Mouse (Mus musculus): ENCODE results near the gene Jup. TPM values are rescaled to one million over a fixed set of nuclear protein-coding genes. Genes with fewer than 3 reads are reported as not detected.

Gene Jup
- polyA plus RNA-seq, 1 experiment from 2014 or later, result 44.1 TPM

DNA sequence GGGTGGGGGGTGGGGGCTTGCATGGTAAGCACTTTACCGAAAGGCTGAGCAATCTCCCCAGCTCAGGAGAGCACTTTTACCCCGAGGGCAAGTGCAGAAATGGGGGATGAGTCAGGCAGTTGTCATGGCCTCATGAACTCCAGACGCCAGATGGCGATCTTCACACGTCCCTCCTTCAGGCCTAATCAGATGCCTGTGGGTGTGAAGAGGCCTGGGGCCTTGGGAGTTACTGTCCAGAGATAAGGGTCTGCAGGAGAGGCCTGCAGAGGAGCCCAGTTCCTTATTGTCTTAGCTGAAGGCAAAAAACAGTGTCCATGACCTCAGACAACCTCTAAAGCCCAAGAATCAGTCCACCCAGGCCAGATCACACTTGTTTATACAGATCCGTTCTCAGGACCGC lies 28.3 kb upstream of the Jup start:
- Histone ChIP-seq H3K27ac (no peak overlapping the region), H3K9me3 (no peaks in the 10 kb centered on the region), H3K4me1 (replicated peaks) (no peaks in the 10 kb centered on the region), H3K36me3 (peaks cover 89% of the 10 kb centered on the region), H3K27me3 (no peaks in the 10 kb centered on the region), H3K9ac (replicated peaks) (no peak overlapping the region), H3K4me3 (replicated peaks) (no peak overlapping the region), H3K4me2 (no peak overlapping the region)
- ATAC-seq (ENCODE audit: insufficient number of reproducible peaks, insufficient read depth, low FRiP score, low TSS enrichment, low read depth), result no peak
- 31% methylated on average over 7 of the region's 7 CpGs for WGBS

DNA sequence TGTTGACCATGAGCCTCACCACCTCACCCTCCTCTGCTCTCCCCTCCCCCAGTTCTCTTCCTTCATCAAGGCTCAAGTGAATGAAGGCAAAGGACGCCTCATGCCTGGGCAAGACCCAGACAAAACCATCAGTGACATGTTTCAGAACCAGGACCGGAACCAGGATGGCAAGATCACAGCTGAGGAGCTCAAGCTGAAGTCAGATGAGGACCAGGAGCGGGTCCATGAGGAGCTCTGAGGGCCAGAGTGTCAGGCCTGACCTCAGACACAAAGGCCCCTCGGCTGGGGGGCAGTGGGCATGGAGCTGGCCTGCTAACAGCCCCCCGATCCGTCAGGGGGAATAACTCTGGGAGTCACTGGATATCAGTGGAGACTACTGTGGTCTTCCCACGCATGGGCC lies 26.3 kb upstream of the Jup start:
- Histone ChIP-seq H3K4me1 (replicated peaks) (no peaks in the 10 kb centered on the region), H3K9me3 (no peaks in the 10 kb centered on the region), H3K4me3 (replicated peaks) (no peak overlapping the region), H3K27me3 (no peaks in the 10 kb centered on the region), H3K27ac (no peak overlapping the region), H3K4me2 (no peak overlapping the region), H3K36me3 (peaks cover 86% of the 10 kb centered on the region), H3K9ac (replicated peaks) (no peak overlapping the region)
- no peak for ATAC-seq (ENCODE audit: insufficient number of reproducible peaks, insufficient read depth, low FRiP score, low TSS enrichment, low read depth)
- 86% methylated on average over 7 of the region's 7 CpGs for WGBS

DNA sequence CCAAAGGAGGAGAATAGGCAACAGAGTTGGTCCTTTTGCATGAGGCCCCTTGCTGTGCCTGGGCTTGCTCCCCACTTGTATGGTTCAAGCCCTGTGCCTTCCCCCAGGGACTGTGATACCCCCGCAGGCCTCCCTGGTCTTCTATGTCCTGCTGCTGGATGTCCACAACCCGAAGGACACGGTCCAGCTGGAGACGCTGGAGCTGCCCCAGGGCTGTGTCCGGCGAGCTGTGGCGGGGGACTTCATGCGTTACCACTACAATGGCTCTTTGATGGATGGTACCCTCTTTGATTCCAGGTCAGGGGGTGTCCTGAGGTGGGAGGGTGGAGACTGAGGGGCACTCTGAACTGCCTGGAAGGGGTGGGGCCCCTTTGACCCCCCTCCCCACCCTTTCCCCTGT lies 24.0 kb upstream of the Jup start:
- Histone ChIP-seq H3K4me3 (replicated peaks) (no peak overlapping the region), H3K9ac (replicated peaks) (no peak overlapping the region), H3K36me3 (peaks cover 72% of the 10 kb centered on the region), H3K4me2 (no peak overlapping the region), H3K4me1 (replicated peaks) (peaks cover 10% of the 10 kb centered on the region), H3K27me3 (no peaks in the 10 kb centered on the region), H3K9me3 (no peaks in the 10 kb centered on the region), H3K27ac (no peak overlapping the region)
- 85% methylated on average over 8 of the region's 8 CpGs for WGBS
- ATAC-seq (ENCODE audit: insufficient number of reproducible peaks, insufficient read depth, low FRiP score, low TSS enrichment, low read depth), result no peak

DNA sequence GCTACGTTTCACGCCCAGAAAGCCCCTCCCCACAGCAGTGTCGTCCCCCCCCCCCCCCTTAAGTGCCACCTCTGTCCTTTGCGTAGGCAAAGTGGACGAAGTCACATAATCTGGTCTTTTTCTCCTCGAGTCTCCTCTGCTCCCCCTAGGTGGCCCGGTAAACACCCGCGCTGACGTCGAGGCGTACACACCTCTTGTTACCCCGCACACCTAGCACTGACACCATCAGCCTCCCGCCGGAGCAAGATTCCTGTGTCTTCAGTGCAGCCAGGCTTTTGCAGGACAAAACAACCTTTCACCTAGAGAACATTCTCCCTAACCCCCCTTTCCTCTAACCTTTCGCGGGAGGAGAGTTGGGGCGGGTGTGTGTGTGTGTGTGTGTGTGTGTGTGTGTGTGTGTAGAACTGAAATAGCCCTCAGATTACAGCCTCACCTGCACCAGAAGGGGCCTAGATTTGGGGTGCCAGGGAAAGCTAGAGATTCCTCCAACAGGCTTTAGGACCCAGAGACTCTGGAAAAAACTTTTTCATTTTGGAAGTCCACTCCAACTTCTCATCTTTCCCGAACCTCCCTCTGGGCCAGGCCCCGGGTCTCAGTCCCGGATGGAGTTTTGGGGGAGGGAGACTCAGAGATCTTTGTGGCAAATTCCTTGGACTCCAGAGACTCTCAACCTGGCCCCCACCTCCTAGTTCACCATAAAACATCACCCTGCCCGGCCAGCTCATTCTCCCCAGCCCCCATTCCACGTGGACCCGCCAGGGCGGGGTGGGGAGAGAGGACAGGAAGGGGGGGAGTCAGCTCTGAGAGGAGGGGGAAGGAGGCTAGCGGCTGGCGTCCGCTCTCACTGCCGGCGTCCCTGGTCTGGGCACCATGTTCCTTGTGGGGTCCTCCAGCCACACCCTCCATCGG lies 17.6 kb upstream of the Jup start, which contains the start of gene Fkbp10:
TSS of gene Fkbp10 (plus strand) at position 784 of the 909 bp plus-strand sequence.
- Histone ChIP-seq H3K4me3 (replicated peaks) (peak within 1 kb of the TSS; percentile 77), H3K4me1 (replicated peaks) (peaks cover 42% of the 10 kb centered on the region), H3K36me3 (peaks cover 28% of the 10 kb centered on the region), H3K9ac (replicated peaks) (peak within 1 kb of the TSS; percentile 87), H3K4me2 (peak within 1 kb of the TSS; percentile 86), H3K27me3 (no peaks in the 10 kb centered on the region), H3K27ac (peak within 1 kb of the TSS; percentile 97), H3K9me3 (no peaks in the 10 kb centered on the region)
- ATAC-seq (ENCODE audit: insufficient number of reproducible peaks, insufficient read depth, low FRiP score, low TSS enrichment, low read depth), result peak; percentile 61
- WGBS, result under 1% methylated on average over 28 of the region's 31 CpGs

DNA sequence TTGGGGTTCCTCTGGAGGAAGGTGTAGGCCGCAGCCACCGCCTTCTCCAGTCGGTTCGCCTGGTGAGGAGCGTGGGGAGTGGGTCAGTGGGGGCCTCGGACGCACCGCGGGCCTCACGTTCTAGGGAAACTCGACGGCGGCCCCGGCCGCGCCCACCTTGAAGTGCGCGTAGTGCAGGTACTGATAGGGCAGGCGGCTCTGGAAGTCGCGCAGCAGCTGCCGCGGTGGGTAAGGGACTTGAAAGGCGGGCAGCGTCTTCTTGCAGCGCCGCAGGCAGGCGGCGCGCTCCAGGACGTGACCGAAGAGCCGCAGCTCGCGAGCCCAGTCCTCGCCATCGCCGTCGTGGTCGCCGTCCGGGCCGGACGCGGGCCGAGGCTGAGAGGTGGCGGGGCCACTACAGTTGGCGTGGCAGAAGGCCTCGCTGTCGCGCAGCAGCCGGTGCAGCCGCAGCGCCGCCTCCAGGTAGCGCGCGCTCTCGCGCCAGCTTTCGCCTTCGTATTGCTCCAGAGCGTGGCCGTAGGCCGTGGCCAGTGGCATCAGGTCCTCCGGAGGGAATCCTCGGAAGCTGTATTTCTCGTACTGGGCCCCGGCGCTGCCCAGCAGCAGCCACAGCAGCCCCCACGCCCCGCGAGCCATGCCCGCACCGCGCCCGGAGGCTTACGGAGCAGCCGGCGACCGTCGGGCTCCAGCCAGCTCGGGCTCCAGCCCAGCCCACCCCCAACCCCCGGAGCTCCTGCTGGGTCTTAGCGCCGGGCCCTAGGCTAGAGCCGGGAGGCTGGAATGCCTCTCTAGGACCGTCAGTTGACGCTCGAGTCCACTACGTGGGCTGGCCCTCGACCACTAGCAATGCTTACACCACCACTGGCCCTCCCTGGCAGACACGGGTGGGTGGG lies 16.7 kb upstream of the Jup start, which contains the start of gene P3h4:
TSS of gene P3h4 (minus strand) at position 816 of the 893 bp plus-strand sequence.
- H3K27me3 ChIP-seq, result no peaks in the 10 kb centered on the region
- peak within 1 kb of the TSS; percentile 97 for H3K27ac ChIP-seq
- peak within 1 kb of the TSS; percentile 77 for H3K4me3 ChIP-seq (replicated peaks)
- peaks cover 42% of the 10 kb centered on the region for H3K4me1 ChIP-seq (replicated peaks)
- H3K4me2 ChIP-seq, result peak within 1 kb of the TSS; percentile 86
- peak within 1 kb of the TSS; percentile 87 for H3K9ac ChIP-seq (replicated peaks)
- peak; percentile 93 for ATAC-seq (ENCODE audit: insufficient number of reproducible peaks, insufficient read depth, low FRiP score, low TSS enrichment, low read depth)
- 1% methylated on average over 93 of the region's 93 CpGs for WGBS
- peaks cover 31% of the 10 kb centered on the region for H3K36me3 ChIP-seq
- H3K9me3 ChIP-seq, result no peaks in the 10 kb centered on the region

DNA sequence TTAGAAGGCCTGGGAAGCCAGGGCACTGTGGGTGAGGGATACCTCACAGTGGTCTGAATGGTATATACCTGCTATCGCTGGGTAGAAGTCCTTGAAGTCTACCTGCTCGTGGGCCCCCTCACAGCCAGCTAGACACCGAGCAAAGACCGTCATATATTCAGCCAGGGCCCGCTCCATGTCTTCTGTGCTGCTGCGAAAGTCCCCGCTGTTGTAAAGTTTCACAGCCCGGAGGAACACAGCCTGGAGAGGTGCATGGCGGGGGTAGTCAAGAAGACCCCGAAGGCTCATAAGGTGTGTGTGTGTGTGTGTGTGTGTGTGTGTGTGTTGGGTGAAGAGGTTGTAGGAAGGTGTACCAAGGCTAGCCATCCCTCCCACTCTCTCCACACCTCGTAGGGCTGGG lies 16.0 kb upstream of the Jup start:
- WGBS, result 60% methylated on average over 10 of the region's 11 CpGs
- Histone ChIP-seq H3K4me2 (peak overlapping the region; percentile 86), H3K27me3 (no peaks in the 10 kb centered on the region), H3K36me3 (peaks cover 34% of the 10 kb centered on the region), H3K27ac (peak overlapping the region; percentile 97), H3K4me1 (replicated peaks) (peaks cover 44% of the 10 kb centered on the region), H3K9me3 (no peaks in the 10 kb centered on the region), H3K4me3 (replicated peaks) (peak overlapping the region; percentile 77), H3K9ac (replicated peaks) (peak overlapping the region; percentile 87)
- no peak for ATAC-seq (ENCODE audit: insufficient number of reproducible peaks, insufficient read depth, low FRiP score, low TSS enrichment, low read depth)

DNA sequence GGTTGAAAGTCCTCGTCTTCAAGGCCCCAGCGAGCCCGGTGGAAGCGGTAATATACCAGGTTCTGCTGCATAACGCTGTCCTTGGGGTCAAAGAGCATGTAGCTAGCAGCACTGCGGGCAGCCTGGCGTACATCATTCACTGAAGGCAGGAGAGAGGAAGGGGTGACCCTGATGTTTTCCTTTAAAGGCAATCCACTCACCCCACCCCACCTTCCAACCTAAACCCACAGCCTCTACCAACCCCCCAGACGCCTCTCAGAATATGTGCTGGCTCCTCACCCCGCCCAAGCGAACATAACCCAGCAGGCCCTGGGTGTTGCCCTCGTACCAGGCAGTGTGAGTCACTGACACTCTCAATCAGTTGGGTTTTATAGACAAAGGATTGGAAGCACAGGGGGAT lies 14.2 kb upstream of the Jup start:
- Histone ChIP-seq H3K36me3 (peaks cover 47% of the 10 kb centered on the region), H3K4me1 (replicated peaks) (peaks cover 45% of the 10 kb centered on the region), H3K4me2 (peak overlapping the region; percentile 86), H3K4me3 (replicated peaks) (0 out of 2 replicates have a peak overlapping the region, but pooled peaks have one; percentile 1), H3K9ac (replicated peaks) (no peak overlapping the region), H3K9me3 (no peaks in the 10 kb centered on the region), H3K27ac (no peak overlapping the region), H3K27me3 (no peaks in the 10 kb centered on the region)
- WGBS, result 76% methylated on average over 11 of the region's 11 CpGs
- ATAC-seq (ENCODE audit: insufficient number of reproducible peaks, insufficient read depth, low FRiP score, low TSS enrichment, low read depth), result no peak

DNA sequence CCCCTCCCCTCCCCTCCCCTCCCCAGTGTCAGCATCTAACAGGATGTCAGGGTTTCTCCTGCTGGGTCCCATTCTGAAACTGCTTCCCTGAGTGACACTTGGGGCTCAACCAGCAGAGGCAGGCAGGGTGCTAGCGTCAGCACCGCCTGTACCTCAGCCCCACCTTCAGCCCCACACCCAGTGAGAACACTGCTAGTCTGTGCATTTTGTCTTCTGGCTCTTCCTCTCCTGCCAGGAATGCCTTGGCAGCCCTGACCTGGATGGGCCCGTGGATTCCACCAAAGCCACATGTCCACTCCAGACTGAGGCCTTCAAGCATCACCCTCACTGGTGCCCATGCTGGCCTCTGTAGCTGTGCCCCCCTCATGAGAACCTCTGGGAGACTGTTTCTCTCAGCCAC lies 12.1 kb upstream of the Jup start:
- Histone ChIP-seq H3K9me3 (no peaks in the 10 kb centered on the region), H3K9ac (replicated peaks) (no peak overlapping the region), H3K4me1 (replicated peaks) (peaks cover 37% of the 10 kb centered on the region), H3K4me2 (no peak overlapping the region), H3K27me3 (no peaks in the 10 kb centered on the region), H3K36me3 (peaks cover 48% of the 10 kb centered on the region), H3K4me3 (replicated peaks) (no peak overlapping the region), H3K27ac (no peak overlapping the region)
- ATAC-seq (ENCODE audit: insufficient number of reproducible peaks, insufficient read depth, low FRiP score, low TSS enrichment, low read depth), result no peak
- WGBS, result 86% methylated on average over 3 of the region's 3 CpGs

DNA sequence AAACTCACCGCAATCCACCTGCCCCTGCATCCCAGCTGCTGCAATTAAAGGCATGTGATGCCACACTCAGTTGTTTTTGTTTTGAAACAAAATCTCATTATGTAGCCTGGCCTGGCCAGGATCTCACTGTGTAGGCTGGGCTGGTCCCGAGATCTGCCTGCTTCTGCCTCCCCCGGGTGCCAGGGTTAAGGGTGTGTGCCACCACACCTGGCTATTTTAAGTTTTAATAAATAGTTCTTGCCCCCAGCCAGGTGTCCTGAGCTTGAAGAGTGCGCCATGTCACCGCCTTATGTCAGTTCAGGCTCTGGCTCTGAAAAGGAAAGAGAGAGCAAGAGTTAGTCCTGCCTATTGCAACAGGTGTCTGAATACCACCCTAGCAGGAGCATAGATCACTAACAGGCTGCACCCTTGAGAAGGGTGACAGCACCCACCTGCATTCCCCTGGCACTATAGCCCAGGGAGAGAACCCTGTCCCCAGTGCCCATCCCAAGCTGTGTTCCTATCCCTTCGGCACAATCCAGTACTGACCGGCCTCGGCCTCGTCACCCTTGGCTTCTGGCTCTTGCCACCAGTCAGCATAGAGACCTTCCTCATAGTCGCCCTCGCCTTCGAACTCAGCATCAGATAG lies 11.4 kb upstream of the Jup start:
- Histone ChIP-seq H3K27me3 (no peaks in the 10 kb centered on the region), H3K9ac (replicated peaks) (no peak overlapping the region), H3K9me3 (no peaks in the 10 kb centered on the region), H3K4me3 (replicated peaks) (no peak overlapping the region), H3K4me1 (replicated peaks) (peaks cover 37% of the 10 kb centered on the region), H3K27ac (peak overlapping the region; percentile 29; the same call in 1 of the 2 replicates), H3K4me2 (no peak overlapping the region), H3K36me3 (peaks cover 48% of the 10 kb centered on the region)
- WGBS, result 92% methylated on average over 12 of the region's 12 CpGs
- ATAC-seq (ENCODE audit: insufficient number of reproducible peaks, insufficient read depth, low FRiP score, low TSS enrichment, low read depth), result no peak

DNA sequence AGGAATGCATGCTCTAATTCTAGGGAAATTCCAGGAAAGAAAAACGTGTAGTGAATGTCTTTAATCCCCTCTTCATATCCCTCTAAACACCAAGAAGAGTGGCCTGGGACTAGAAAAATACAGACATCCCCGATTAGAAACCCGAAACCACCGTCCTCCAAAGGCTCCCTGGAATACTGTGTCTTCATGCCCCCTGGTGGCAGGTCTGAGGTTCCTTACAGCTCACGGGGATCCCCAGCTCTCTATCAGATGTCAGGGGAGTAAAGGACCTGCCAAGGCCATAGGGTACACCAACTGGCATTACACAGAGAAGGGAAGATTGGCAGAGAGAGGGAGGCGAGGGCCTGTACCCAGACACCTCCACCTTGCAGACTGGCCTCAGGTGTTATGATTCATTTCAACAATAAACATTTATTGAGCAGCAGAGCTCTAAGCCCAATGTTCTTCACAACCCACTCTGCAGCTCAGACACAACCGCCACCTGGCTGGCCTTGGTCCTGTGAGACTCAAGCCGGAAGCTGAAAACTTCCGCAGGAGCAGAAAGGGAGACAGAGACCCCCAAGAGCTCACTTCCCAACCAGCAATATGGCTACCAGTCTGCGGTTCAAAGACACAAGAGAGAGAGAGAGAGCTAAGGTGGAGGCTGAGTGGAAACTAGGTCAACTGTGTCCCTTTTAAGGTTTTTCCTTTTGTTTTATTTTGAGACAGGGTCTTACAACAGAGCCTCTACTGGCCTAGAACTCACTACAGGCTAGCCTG lies 10.7 kb upstream of the Jup start:
- Histone ChIP-seq H3K9me3 (no peaks in the 10 kb centered on the region), H3K4me1 (replicated peaks) (peaks cover 30% of the 10 kb centered on the region), H3K4me3 (replicated peaks) (no peak overlapping the region), H3K36me3 (peaks cover 48% of the 10 kb centered on the region), H3K27me3 (no peaks in the 10 kb centered on the region), H3K9ac (replicated peaks) (no peak overlapping the region), H3K27ac (peak overlapping the region; percentile 29), H3K4me2 (no peak overlapping the region)
- ATAC-seq (ENCODE audit: insufficient number of reproducible peaks, insufficient read depth, low FRiP score, low TSS enrichment, low read depth), result no peak
- WGBS, result 38% methylated on average over 10 of the region's 10 CpGs
